Mouse (Mus musculus) c-Kit-positive CD71-positive TER-119-positive erythroid progenitor cells, embryonic 14.5 days (primary cell): Measurements from ENCODE around the gene Cd300ld2.
"Not testable (repeated sequence)": the region's sequence is repeated elsewhere in the genome, so short reads cannot be mapped to it uniquely, and the experiment has no call there.

Experiments
- DNase-seq: peaks from one replicate; pipeline ENCODE4 v3.0.0-alpha.2; 2013; ENCODE audit warnings: low spot score

Gene Cd300ld2

GRCm38 (mm10) chr11:115016093-115016492 is at the start of gene Cd300ld2:
TSS of gene Cd300ld2 (minus strand) at chr11:115016193.
- DNase-seq = not testable (repeated sequence)

- no peak for DNase-seq
These were observed 46.1 kb upstream of the Cd300ld2 start, which contains the start of gene Cd300e for GRCm38 (mm10) chr11:115062077-115062476. TSS of gene Cd300e (minus strand) at chr11:115062177.

- no peak for DNase-seq
These were observed 43.8 kb upstream of the Cd300ld2 start for GRCm38 (mm10) chr11:115059797-115060196.

GRCm38 (mm10) chr11:115058701-115059100 is 42.7 kb upstream of the Cd300ld2 start:
- DNase-seq = no peak

- DNase-seq = no peak
These were observed 38.5 kb upstream of the Cd300ld2 start for GRCm38 (mm10) chr11:115054537-115054936.

- DNase-seq = no peak
These were observed 37.0 kb upstream of the Cd300ld2 start for GRCm38 (mm10) chr11:115052991-115053390.

GRCm38 (mm10) chr11:115052206-115052605 is 36.2 kb upstream of the Cd300ld2 start:
- DNase-seq = peak; percentile 25

- DNase-seq = no peak
These were observed 33.4 kb upstream of the Cd300ld2 start for GRCm38 (mm10) chr11:115049282-115049895.

- no peak for DNase-seq
These were observed 32.3 kb upstream of the Cd300ld2 start, which contains the start of gene Cd300ld3 for GRCm38 (mm10) chr11:115048259-115048658. TSS of gene Cd300ld3 (minus strand) at chr11:115048409.

GRCm38 (mm10) chr11:115037669-115038068 is 21.7 kb upstream of the Cd300ld2 start, which contains the start of gene Cd300ld5:
TSS of gene Cd300ld5 (minus strand) at chr11:115037769.
- DNase-seq = not testable (repeated sequence)

- DNase-seq = not testable (repeated sequence)
These were observed 10.9 kb upstream of the Cd300ld2 start, which contains the start of gene Cd300ld4 for GRCm38 (mm10) chr11:115026912-115027311. TSS of gene Cd300ld4 (minus strand) at chr11:115027012.

GRCm38 (mm10) chr11:115004070-115004469 is 11.9 kb downstream of the Cd300ld2 start:
- no peak for DNase-seq

GRCm38 (mm10) chr11:115001474-115002040 is 14.4 kb downstream of the Cd300ld2 start, which contains the start of gene Cd300c2:
TSS of gene Cd300c2 (minus strand) at chr11:115001880.
- DNase-seq = no peak

- no peak for DNase-seq
These were observed 26.2 kb downstream of the Cd300ld2 start, which contains the start of gene Cd300ld for GRCm38 (mm10) chr11:114989793-114990192. TSS of gene Cd300ld (minus strand) at chr11:114989922.

- no peak for DNase-seq
These were observed 34.1 kb downstream of the Cd300ld2 start for GRCm38 (mm10) chr11:114981866-114982265.

GRCm38 (mm10) chr11:114972726-114973125 is 43.3 kb downstream of the Cd300ld2 start:
- no peak for DNase-seq

GRCm38 (mm10) chr11:114968752-114969207 is 47.2 kb downstream of the Cd300ld2 start, which contains the start of gene Cd300c:
TSS of gene Cd300c (minus strand) at chr11:114969157.
- no peak for DNase-seq

GRCm38 (mm10) chr11:114965182-114965828 is 50.7 kb downstream of the Cd300ld2 start:
- no peak for DNase-seq

- DNase-seq = no peak
These were observed 55.6 kb downstream of the Cd300ld2 start for GRCm38 (mm10) chr11:114960369-114960768.
